Mouse (Mus musculus): ENCODE measurements around the gene 1700011M02Rik. TPM values are rescaled to one million over a fixed set of nuclear protein-coding genes. Genes with fewer than 3 reads are reported as not detected.
"Not testable (repeated sequence)": the region's sequence is repeated elsewhere in the genome, so short reads cannot be mapped to it uniquely, and the experiment has no call there.

Gene 1700011M02Rik
- polyA plus RNA-seq, 1 experiment from 2014 or later = not detected

- H3K27me3 ChIP-seq (replicated peaks; ENCODE audit: control insufficient read depth, insufficient read depth, low read length); ATAC-seq; H3K4me1 ChIP-seq (ENCODE audit: control insufficient read depth, insufficient read depth, low read depth, low read length); H3K36me3 ChIP-seq (ENCODE audit: control insufficient read depth, insufficient read depth, low read length); H3K4me3 ChIP-seq (ENCODE audit: low read length); H3K4me2 ChIP-seq (ENCODE audit: low read length); H3K27ac ChIP-seq (ENCODE audit: low read depth, low read length); H3K9ac ChIP-seq (ENCODE audit: low read depth, low read length); H3K9me3 ChIP-seq (ENCODE audit: control insufficient read depth, low read length): not testable (repeated sequence)
- 93% methylated on average over 11 of the region's 11 CpGs for WGBS
Measured at GRCm38 (mm10) chrX:102950136-102950535, 41.4 kb downstream of the 1700011M02Rik start.

GRCm38 (mm10) chrX:102958917-102959316, 50.2 kb downstream of the 1700011M02Rik start:
- Histone ChIP-seq H3K27me3 (replicated peaks; ENCODE audit: control insufficient read depth, insufficient read depth, low read length) (peaks cover 2% of the 10 kb centered on the region; the same call in 1 of the 2 replicates), H3K4me1 (ENCODE audit: control insufficient read depth, insufficient read depth, low read depth, low read length) (no peaks in the 10 kb centered on the region), H3K9ac (ENCODE audit: low read depth, low read length) (no peak overlapping the region), H3K4me2 (ENCODE audit: low read length) (no peak overlapping the region), H3K9me3 (ENCODE audit: control insufficient read depth, low read length) (no peaks in the 10 kb centered on the region), H3K27ac (ENCODE audit: low read depth, low read length) (no peak overlapping the region), H3K36me3 (ENCODE audit: control insufficient read depth, insufficient read depth, low read length) (no peaks in the 10 kb centered on the region), H3K4me3 (ENCODE audit: low read length) (no peak overlapping the region)
- ATAC-seq = no peak; the same call in 1 of the 2 replicates
- WGBS = 28% methylated on average over 4 of the region's 4 CpGs

Other genes with a start within 250 kb of the 1700011M02Rik start
- gene Gm3880, start 221.9 kb upstream of the 1700011M02Rik start, polyA plus RNA-seq (2015; fragmentation: Nextera tagmentation; extraction: Ambion mirVana) = not detected in 2 replicates
- not detected in 2 replicates for gene Gm9112, start 201.3 kb upstream of the 1700011M02Rik start, polyA plus RNA-seq (2015; fragmentation: Nextera tagmentation; extraction: Ambion mirVana)
- gene Dmrtc1b, start 201.0 kb upstream of the 1700011M02Rik start, polyA plus RNA-seq (2015; fragmentation: Nextera tagmentation; extraction: Ambion mirVana) = not detected in 2 replicates
- not detected in 2 replicates for gene Dmrtc1c1, start 105.9 kb upstream of the 1700011M02Rik start, polyA plus RNA-seq (2015; fragmentation: Nextera tagmentation; extraction: Ambion mirVana)
- not detected in 2 replicates for gene Dmrtc1c2, start 54.3 kb upstream of the 1700011M02Rik start, polyA plus RNA-seq (2015; fragmentation: Nextera tagmentation; extraction: Ambion mirVana)
- gene 1700031F05Rik, start 40.9 kb upstream of the 1700011M02Rik start, polyA plus RNA-seq (2015; fragmentation: Nextera tagmentation; extraction: Ambion mirVana) = not detected in 2 replicates
- gene Dmrtc1a, start 218 bp upstream of the 1700011M02Rik start, polyA plus RNA-seq (2015; fragmentation: Nextera tagmentation; extraction: Ambion mirVana) = 2.0 and 2.1 TPM in 2 replicates
- gene 1700018G05Rik, start 19.5 kb downstream of the 1700011M02Rik start, polyA plus RNA-seq (2015; fragmentation: Nextera tagmentation; extraction: Ambion mirVana) = not detected in 2 replicates